Mouse (Mus musculus) lung, postnatal 10 days (tissue): Measurements from ENCODE around the gene Zcchc14.

Experiments used
- DNase-seq: peaks from one replicate; pipeline ENCODE4 v3.0.0; 2021

Zcchc14 gene

DNA sequence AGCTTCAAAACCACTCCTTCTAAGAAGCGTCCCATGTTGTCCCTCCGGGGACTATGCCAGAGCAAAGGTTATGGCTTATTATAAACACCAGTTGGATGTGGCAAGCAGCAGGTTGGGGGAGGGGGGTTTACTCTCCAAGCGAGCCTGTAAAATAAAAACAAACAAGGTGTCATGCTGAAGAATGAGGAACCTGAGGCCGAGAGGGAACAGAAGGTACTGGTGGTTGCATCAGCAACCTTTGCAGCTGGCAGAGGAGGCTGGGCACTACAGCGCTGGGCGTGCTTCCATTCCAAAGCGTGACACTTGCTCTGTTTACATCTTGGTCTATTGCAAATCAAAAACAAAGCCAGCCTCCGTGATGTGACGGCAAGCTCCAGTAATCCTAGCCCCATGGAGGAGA is 72.2 kb downstream of the Zcchc14 start:
- DNase-seq = peak; percentile 57

DNA sequence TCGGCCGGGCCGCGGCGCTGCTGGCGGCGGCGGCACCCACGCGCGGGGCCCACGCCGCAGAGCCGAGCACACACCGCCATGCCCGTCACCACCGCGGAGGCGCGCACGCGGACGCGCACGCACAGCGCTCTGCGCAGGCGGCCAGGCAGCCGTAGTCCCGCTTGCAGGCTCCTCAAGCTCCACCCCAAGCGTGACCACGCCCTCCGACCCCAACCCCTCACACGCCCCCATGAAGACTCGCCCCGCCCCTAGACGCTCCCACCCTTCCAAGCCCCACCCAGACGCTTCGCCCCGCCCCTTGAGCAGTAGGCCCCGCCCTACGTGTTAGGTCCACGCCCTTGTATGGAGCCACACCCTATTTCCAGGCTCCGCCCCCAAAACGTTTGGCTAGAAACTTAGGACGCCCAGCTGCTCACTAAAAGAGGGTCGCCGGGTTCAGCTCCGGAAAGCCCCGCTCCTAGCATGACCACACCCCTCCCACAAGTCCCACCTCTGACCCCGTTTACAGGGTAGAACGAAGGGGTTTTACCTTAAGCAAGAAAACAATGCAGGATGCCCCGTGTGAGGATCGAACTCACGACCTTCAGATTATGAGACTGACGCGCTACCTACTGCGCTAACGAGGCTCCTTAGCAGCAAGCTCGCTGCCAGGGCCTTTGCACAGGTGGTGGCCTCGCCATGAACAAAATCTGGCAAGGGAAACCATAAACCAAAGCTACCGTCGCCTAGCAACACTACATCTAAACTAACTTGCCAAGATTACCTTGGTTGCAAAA is 73.8 kb downstream of the Zcchc14 start, which contains the start of gene Fbxo31:
Fbxo31 (minus strand) TSS at position 131 of the 776 bp plus-strand sequence.
- peak; percentile 96 for DNase-seq

DNA sequence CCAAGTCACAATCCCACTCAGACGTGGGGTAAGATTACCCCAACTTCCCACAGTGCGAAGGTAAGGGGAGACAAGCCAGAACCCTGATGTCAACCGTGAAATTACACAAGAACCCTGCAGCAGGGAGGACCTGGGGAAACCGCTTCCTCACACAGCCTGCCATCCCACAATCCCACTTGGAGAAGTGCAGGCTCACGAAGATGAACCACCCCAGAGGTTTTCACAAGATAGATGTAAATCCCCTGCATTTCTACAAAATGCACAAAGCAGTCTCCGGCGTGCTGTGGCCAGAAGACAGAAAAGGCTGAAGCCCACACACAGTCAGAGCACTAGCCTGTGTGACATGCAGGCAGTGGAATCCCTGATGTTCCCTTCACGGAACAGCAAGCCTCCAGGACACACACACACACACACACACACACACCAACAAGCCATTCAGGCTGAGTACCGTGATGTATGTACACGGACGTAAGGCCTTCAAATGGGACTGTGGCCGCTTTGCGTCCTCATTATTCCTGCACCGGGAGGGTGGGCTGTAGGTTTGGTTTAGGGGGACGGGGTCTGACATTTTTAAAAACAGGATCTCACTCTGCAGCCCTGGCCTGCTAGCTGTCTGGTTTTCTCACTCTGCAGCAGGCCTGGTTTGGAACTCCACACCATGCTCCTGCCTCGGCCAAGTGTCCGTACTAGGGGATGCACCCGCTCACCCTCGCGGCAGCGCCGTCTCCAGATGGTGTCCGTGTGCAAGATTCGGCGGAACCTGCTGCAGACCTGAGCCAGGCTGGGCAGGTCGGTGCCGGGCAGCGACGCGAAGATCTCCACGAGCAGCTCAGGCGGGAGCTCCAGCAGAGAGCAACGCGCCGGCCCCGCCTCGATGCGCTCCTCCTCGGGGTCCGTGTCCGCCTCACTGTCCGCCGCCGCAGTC is 74.7 kb downstream of the Zcchc14 start:
- no peak for DNase-seq

DNA sequence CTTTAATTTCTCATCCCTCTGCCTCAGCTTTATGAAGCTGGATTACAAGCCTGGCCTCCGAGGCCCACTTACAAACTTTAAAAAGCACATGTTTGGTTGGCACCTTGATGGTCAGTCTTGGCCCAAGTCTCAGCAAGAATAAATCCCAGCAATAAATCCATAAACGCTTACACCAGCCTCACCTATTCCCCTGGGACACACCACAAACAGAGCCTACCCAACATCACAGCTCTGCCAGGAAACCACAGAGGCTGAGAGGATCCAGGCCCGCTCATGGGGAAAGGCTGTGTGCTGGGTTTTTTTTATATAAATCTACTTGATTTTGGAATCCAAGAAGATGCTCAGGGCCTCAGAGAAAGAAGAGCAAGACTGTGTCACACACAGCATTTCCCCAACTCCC is 77.0 kb downstream of the Zcchc14 start:
- DNase-seq = no peak

DNA sequence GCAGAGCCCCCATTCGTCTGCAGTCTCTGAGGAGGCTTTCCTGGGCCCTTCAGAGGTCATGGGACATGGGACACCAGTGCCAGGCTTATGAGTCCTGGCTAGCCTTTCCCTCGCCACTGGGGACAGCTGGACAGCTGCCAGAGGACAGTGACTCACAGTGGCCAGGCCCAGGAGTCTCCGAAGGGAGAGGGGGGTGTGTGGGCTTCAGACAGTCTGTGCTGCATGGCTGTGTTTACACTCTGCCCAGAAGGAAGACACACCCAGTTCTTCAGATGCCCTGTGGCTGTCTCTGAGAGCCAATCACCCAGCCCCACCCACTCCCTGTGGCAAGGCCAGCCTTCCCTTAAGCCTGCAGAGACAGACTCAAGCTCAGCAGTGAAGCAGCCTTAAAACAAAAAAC is 79.4 kb downstream of the Zcchc14 start:
- DNase-seq = peak; percentile 87

DNA sequence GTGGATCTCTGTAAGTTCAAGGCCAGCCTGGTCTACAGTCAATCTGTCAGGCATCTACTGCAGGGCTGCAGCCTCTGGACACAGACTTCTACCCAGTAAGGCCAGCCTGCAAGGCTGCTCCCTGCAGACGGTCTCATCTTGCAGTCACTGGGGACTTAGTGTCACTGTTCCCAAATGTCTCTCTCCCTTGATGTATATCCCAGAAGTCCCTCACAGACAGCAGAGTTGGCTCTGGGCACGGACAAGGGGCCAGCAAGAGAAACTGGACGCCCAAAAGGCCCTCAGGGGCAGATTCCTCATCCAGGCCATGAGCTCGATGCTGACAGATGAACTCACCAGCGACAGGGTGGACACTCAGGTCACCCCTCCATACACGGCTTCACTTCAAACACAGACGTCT is 80.6 kb downstream of the Zcchc14 start:
- no peak for DNase-seq

DNA sequence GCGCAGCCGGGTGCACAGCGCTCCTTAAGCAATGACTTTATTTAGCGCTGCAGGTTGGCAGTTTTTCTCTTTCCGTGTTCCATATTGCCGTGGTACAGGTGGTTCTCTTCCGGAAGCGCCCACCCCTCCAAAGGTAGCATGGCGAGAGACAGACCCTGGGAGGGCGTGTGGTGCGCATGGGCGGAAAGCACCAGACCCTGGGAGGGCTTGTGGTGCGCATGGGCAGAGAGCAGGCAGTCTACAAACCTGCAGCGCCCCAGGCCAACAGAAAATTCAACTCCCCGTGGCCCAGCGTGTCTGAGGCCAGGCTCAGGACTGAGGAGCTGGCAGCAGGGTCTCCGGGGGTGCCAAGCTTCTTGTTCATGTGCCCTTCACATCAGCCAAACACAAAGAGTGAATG is 81.9 kb downstream of the Zcchc14 start:
- no peak for DNase-seq

DNA sequence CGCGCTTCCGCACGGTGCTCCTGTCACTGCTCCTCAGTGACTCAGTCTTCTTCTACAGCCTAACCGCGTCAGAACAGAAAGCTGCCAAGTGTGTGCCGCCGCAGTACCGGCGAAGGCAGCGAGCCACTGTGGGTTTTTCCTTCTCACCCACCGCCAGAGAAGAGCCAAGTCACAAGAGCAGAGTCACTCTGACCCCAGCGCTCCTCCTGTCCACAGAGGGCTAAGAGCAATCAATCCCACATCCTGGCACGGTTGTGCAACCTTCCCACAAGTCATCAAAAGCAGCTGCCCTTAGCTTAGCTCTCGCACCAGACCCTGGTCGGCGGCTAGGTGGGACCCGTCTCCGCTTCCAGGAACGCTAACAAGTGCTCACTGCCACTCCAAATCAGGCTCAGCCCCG is 82.4 kb downstream of the Zcchc14 start:
- DNase-seq = peak; percentile 54

DNA sequence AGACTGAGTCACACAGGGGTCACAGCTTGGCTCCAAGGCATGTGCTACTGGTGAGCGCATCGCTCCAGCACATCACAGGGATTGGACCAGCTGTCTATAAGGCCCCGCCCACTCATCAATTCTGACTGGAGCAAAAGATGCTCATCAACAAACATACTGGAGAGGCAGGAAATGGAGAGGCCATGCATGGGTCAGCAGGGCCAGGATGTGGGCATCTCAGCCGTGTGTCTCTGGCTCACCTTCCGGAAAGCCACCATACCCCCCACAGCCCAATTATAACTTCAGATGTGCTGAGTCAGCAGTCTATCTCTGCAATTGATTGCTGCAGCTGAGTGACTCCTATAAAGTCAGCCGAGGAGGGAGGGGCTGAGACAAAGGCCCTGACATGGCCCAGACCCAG is 84.4 kb downstream of the Zcchc14 start:
- peak; percentile 51 for DNase-seq

DNA sequence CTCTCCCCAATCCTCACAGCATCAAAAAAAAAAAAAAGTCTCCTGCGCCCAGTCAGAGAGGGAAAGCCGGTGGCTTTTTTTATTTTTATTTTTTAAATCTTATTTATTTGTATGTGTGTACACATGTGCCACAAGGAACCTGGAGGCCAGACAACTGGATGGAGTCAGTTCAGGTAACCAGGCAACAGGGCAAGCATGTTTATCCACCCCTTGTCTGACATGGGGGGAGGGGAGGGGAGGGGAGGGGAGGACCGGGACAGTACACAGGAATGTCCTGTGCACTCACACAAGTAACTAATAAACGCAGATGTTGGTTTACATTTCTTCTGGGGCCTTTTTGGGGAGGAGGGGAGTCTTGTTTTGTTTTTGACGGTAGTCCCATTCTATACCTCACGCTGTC is 89.0 kb downstream of the Zcchc14 start:
- DNase-seq = no peak

DNA sequence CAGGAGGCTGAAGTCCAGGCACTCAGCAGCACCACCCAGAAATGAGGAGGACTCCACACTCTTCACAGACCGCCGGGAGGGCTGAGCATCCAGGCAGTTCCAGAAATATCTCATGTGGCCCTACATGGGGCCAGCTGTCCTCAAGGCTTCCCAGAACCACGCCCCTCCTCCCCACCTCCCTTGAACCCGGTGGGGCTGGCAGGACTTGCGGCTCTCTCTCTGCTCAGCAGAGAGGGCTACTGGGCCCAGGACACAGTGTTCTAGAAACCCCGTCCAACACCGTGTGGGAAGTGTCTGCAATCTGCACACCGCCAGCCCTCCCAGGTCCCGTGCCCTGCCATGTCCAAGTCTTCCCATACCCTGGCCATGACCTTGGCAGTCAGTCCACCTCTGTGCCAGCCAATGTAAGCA is 89.8 kb downstream of the Zcchc14 start:
- DNase-seq = peak; percentile 77

DNA sequence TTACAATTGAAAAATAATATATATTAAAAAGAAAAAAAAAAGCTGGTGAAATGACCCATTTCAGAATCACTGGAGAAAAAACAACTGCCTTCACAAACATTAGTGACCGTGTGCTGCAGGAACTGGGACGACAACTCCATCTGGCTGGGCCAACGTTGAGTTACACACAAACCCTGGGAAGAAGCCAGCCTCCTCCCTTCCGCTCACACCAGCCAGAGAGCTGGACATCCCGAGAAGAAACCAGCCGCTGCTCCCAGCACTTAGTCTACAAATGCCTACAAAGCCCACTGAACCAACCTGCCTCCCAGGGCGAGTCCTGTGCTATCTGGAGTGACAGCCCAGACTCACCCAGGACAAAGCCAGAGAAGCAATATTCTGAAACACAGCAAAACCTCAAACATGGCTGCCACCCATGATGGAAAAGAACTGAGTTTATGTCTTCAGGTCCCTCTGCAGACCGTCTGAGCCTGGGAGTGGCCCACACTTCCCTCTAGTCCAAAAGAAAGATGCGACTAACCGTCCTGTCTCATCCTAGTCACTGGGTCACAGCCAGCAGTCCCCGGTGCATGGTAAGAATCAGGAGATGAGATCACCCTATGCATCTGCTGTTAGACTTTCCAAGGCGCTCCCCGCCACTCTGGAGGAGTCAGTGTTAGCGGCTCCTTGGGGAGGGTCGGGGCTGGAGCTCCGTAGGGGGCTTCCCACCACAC is 90.9 kb downstream of the Zcchc14 start:
- DNase-seq = peak; percentile 83

DNA sequence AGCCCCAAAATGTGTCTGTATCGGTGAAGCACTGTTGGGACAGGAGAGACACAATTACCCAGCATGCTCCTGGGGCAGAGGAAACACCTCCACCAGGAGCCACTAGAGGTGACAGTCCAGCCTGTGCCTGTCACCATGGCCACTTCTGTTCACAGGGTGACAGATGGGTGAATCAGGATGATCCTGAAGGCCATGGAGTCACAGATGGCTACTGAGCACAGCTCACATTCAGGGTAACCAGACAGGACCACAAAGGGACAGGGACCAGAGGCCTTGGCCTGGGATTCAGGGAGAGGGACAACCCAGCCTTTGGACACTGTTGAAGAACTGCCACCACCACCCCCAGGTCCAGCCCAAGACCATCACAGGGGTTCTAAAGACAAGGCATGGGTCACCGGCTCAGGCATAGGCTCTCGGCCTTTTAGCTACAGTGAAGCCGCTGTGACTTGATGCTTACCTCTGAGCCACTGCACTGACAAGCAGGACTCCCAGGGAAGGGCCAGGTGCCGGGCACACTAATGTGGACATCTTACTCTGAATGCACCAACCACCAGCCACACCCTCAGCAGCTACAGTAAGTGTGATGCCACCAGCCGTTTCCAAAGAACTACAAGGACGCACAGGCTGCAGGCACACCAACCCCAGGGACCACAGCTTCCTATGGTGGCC is 92.1 kb downstream of the Zcchc14 start:
- no peak for DNase-seq

DNA sequence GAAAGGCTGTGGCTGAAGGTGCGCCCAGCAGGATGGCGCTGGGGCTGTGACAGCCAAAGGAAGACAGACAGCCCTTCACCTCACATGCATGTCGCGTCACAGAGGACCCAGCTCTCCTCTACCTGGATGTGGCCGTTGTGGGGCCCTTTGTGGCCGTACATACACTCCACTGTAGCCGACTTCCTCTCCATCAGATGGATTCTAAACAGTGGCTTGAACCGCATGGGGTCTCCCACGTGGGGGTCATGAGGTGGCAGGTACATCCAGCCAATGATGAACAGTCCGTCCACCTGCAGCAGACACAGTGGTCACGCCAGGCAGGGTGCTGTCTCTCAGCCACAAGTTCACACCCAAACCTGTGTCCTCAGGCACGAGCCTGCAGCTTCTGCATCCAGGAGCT is 92.9 kb downstream of the Zcchc14 start:
- DNase-seq = no peak

DNA sequence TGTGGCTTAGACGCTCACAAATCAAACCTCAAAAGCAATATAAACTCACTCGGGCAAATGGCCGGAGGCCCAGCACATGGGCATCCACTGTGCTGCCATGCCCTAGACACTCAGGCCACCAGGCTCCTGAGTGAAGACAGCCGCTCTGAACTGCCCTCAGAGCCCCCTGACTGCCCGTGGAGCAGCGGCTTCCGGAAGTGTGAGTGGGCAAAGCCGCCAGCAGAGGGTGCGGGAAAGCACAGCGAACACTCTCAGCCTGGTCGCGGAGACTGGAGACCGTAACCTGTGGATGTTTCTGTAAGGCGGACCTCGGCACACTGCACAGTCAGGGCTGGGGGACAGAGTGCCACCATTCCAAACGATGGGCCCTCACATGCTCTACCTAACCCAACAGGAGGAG is 94.2 kb downstream of the Zcchc14 start:
- DNase-seq = no peak

DNA sequence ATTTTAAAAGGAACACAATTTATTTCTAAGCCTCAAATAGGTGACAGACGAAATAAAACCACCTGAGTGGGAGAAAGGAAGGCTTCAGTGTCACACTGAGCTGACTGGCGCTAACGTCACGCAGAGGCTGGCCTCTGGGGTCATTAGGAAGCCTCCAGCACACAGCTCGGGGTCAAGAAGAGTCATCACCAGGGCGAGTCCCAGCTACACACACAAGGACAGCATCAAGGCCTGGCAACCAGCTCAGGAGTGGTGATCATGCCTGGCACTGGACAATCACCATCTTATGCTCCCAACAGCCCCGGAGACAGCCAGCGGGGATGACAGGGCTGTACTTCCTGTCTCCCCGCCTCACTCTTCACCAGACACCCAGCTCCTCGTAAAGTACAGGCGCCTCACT is 95.0 kb downstream of the Zcchc14 start:
- no peak for DNase-seq

DNA sequence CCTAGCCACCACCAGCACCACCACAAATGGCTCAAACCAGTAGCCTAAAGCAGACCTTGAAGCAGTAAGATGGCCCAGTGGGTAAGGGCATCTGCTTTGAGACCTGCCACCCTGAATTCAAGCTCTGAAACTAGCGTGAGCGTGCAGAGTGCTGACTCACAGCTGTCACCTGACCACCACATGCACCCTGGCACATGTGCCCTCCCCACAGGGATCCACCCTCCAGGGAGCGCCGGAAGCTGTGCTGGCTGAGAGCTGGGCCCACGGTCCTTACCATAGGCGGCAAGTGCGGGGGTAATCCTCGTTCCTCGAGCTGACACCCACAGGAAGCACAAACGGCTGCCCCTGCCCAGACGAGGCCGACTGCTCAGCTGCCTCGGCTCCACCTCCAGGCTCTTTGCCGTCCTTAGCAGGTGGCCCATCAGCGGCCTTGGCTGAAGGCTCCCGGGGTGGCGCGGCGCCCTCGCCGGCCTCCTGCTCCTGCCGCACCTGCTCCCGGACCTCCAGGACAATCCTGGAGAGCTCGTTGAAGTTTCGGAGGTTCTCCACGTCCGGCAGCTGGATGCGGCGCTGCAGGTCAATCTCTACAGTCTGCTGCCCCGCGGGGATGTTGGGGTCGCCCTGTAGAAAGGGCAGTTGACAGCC is 98.7 kb downstream of the Zcchc14 start:
- no peak for DNase-seq

DNA sequence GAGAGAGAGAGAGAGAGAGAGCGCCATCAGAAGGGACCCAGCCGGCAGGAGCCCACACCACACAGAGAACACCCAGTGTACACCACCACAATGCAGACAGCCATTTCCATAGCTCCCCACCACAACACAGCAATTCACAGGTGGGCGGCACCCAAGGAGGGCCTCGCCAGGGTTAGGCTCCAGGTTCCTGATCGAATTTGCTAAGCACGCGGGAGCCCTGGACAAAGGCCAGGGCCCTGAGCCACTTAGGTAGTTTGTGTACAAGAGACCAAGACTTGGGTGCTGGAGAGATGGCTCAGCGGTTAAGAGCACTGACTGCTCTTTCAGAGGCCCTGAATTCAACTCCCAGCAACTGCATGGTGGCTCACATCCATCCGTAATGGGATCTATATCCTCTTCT is 100.2 kb downstream of the Zcchc14 start:
- DNase-seq = no peak

DNA sequence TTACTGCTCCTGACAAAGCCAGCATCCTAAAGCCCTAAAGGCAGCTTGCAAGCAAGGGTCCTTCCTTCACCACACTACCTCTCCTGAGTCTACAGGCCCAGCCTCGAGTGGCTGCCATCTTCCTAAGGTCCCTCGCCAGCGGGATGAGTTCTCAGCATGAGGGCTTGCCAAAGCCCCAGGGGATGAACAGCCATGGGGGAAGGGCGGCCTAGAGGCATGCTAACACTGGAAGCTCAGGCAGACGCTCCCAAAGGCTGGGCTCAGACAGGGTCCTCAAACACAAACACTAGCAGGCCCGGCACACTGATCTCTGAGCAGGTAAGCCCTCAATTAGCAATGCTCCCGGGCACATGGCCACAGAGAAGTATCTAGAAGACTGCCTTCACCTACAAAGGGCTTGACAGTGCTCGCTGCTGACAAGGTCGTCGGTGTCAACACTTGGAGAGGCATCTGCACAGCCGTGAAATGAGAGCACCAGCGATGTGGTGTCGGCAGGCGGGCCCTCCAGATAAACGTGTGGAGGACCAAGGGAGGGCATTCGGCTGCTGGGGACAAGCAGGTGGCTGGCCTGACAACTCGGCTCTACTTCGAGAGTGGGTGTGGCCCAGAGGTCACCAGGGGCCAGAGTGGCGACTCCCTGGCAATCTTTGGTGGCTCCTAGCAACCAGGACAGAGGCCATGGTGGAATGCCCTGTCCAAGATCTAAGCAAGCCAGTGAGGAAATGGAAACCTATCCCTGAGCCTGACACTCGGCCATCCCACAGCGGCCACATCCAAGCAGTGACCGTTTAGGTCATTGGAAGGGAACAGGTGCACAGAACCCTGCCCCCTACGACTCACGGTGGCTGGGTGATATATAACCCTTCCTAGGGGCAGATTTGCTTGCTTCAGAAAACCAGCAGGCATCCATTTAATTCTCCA is 101.4 kb downstream of the Zcchc14 start:
- no peak for DNase-seq

DNA sequence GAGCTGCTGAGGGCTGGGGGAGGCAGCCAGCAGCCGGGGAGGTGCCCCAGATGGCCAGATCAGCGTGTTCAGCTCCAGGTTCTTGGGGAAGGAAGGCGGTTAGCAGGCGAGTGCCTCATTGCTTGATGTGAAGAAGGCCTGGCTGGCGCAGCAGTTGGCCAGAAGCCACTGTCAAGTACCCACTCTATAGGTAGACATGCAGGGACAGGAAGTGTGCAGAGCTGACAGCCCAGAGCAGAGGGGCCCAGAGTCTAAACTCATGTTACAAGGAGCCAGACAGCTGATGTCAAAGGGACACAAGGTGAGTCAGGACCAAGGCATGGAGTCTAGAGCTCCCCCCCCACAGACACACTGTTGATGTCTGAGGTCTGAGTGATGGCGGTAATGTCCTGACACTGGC is 102.6 kb downstream of the Zcchc14 start:
- no peak for DNase-seq
